Mouse (Mus musculus) lung, postnatal 36 days (tissue): ENCODE measurements around the gene Olfr127.
"Not testable (repeated sequence)": the region's sequence is repeated elsewhere in the genome, so short reads cannot be mapped to it uniquely, and the experiment has no call there.

ENCODE experiments used
- DNase-seq: peaks from one replicate; pipeline ENCODE4 v3.0.0; 2022; ENCODE audit warnings: mixed read lengths

Gene Olfr127

GRCm38 (mm10) chr17:37900137-37900536 lies at the start of gene Olfr127:
TSS of gene Olfr127 (plus strand) at chr17:37900437.
- DNase-seq: no peak

DNA sequence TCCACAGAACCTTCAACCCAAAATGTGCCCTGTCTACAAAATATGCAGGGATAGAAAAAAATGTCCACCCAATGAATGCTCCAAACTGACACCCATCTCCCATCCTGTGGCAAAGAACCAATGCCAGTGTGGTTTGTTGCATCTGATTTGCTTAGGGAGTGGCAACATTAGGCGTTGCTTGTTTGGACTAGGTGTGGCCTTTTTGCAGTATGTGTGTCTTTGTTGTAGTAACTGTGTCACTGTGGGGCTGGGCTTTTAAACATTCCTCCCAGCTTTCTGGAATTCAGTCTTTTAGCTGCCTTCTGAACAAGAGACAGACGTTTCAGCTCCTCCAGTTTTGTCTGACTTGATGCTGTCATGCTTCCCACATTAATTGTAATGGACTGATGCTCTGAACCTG lies 36.3 kb upstream of the Olfr127 start:
- no peak for DNase-seq

GRCm38 (mm10) chr17:37869676-37870205 lies 30.5 kb upstream of the Olfr127 start:
- DNase-seq: no peak

DNA sequence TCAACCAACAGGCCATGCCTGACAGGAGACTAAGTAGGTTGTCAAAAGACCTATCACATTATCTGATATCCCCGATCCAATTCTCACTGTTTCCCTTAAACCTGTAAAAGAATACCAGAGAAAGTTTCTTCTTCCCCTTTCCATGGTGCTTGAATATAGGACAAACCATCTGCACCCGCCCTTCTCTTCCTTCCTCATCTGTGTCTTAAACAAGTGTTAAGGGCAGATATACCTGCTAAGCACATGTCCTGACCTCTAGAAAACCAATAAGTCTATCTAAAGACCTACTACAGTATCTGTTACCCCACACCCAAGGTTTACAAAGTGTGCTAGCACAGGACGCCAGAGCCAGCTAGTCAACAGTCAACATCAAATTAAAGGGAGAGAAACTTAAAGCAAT lies 26.4 kb upstream of the Olfr127 start:
- no peak for DNase-seq

GRCm38 (mm10) chr17:37906821-37907220 lies 6.6 kb downstream of the Olfr127 start:
- not testable (repeated sequence) for DNase-seq

DNA sequence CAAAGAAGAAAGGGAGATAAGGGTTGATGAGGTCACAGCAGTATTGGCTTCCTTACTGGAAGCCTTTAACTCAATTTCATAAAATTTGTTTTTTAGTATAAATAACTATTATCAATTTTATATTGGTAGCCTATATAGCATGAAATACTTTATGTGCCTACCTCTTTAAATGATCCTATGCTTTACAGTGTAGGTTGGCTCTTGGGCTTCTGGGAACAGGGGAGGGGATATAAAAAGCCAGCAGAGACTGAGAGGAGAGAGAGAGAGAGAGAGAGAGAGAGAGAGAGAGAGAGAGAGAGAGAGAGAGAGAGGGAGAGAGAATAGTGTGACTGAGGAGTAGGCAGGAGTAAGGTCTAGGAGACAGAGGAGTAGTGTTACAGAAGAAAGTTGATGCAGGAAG lies 20.0 kb downstream of the Olfr127 start, which contains the start of gene Olfr128:
Gene Olfr128, plus strand, starts transcription at position 301 of the 400 bp plus-strand sequence.
- no peak for DNase-seq

DNA sequence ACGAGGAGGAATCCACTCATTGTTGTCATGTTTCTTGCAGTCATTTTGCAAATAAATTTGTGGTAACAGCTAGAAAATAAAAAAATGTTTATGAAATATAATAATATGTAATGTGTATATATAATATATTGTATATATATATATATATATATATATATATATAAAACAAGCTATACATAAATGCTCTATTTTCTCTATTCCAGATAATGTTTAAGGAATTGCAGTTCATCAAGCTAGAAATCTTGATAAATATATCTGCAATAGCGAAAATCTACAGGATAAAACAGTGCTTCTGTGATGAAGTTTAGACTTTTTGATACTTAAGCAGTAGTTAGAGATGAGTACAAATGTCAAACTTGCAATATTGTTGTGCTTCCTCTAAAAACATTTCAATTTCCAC lies 52.7 kb downstream of the Olfr127 start, which contains the start of gene Olfr761:
Gene Olfr761, minus strand, starts transcription at position 101 of the 400 bp plus-strand sequence.
- no peak for DNase-seq
